Mouse (Mus musculus) forebrain, postnatal 0 days (tissue): ENCODE measurements at regions not wholly inside any gene's neighbourhood (a gene's known extent, or its start where the extent isn't known, plus 50 kb on each side); places are given as distances from the start of the nearest gene placed in this dataset.
A peak's percentile ranks its signal among the peaks of the same experiment; 100 is the strongest.

Experiments used
- ATAC-seq: fragments of 200-750 bp; cut with Nextera tagmentation; 2 replicates; pipeline ENCODE4 v1.8.0; 2017; ENCODE audit warnings: mild to moderate bottlenecking, moderate library complexity
- DNase-seq: peaks from one replicate; pipeline ENCODE4 v3.0.0-alpha.2; 2015
- H3K27ac ChIP-seq: fragments of 300-500 bp; sonication (generic); 2 replicates; pipeline ENCODE4 v1.5.1; 2014; ENCODE audit warnings: low read depth, mild to moderate bottlenecking, antibody characterized with exemption, low read length, moderate library complexity, mixed read lengths
- H3K27me3 ChIP-seq: fragments of 300-500 bp; sonication (generic); 2 replicates; pipeline ENCODE4 v1.6.1; 2014; ENCODE audit warnings: mild to moderate bottlenecking, low read length, mixed read lengths; ENCODE audit not compliant: insufficient read depth
- H3K36me3 ChIP-seq: fragments of 300-500 bp; sonication (generic); 2 replicates; pipeline ENCODE4 v1.6.1; 2014; ENCODE audit warnings: mild to moderate bottlenecking, moderate library complexity; ENCODE audit not compliant: insufficient read depth
- H3K4me1 ChIP-seq: fragments of 300-500 bp; sonication (generic); 2 replicates; pipeline ENCODE4 v1.6.1; 2014; ENCODE audit warnings: antibody characterized with exemption; ENCODE audit not compliant: insufficient read depth
- H3K4me2 ChIP-seq: fragments of 300-500 bp; sonication (generic); 2 replicates; pipeline ENCODE4 v1.6.1; 2014; ENCODE audit warnings: low read depth, mild to moderate bottlenecking, moderate library complexity
- H3K4me3 ChIP-seq: fragments of 300-500 bp; sonication (generic); 2 replicates; pipeline ENCODE4 v1.5.1; 2014; ENCODE audit warnings: low read depth, low read length, mixed read lengths
- H3K9ac ChIP-seq: fragments of 300-500 bp; sonication (generic); 2 replicates; pipeline ENCODE4 v1.6.1; 2014; ENCODE audit warnings: mild to moderate bottlenecking
- H3K9me3 ChIP-seq: fragments of 300-500 bp; sonication (generic); 2 replicates; pipeline ENCODE4 v1.6.1; 2016; ENCODE audit warnings: low read length
- CTCF ChIP-seq: sonication (generic); IDR thresholded peaks from 2 replicates; pipeline ENCODE4 v1.5.1; 2016; ENCODE audit warnings: antibody characterized with exemption, control low read depth, low read depth
- WGBS: fragments of 180-500 bp; shearing (Covaris S2); extraction: QIAGEN DNeasy Blood & Tissue Kit; methylation state at CpG from one replicate; pipeline ENCODE4 v1.1.7; 2014; 5-methylcytosine and 5-hydroxymethylcytosine counted together

GRCm38 (mm10) chr8:29460119-29460518 is 2012.6 kb downstream of the Poteg start:
- no peaks in the 10 kb centered on the region for H3K27me3 ChIP-seq
- 17% methylated on average over 1 of the region's 1 CpGs for WGBS
- no peaks in the 10 kb centered on the region for H3K9me3 ChIP-seq
- H3K4me3 ChIP-seq: no peak overlapping the region
- H3K27ac ChIP-seq: no peak overlapping the region
- H3K4me2 ChIP-seq: no peak overlapping the region
- DNase-seq (peak; percentile 5), ATAC-seq (peak; percentile 48; the same call in 1 of the 2 replicates)
- H3K4me1 ChIP-seq: no peaks in the 10 kb centered on the region
- H3K9ac ChIP-seq: no peak overlapping the region
- no peak for TF ChIP-seq CTCF
- H3K36me3 ChIP-seq: no peaks in the 10 kb centered on the region

- no peak for TF ChIP-seq CTCF
- ATAC-seq (peak; percentile 50; the same call in 1 of the 2 replicates), DNase-seq (peak; percentile 19)
- 71% methylated on average over 2 of the region's 2 CpGs for WGBS
- Histone ChIP-seq H3K36me3 (no peaks in the 10 kb centered on the region), H3K9ac (no peak overlapping the region), H3K27ac (no peak overlapping the region), H3K4me1 (no peaks in the 10 kb centered on the region), H3K4me3 (no peak overlapping the region), H3K9me3 (no peaks in the 10 kb centered on the region), H3K4me2 (no peak overlapping the region), H3K27me3 (no peaks in the 10 kb centered on the region)
These were observed 2045.5 kb downstream of the Poteg start for GRCm38 (mm10) chr8:29492931-29493330.

GRCm38 (mm10) chr8:29527327-29527726 is 2079.9 kb downstream of the Poteg start:
- no peak overlapping the region for H3K27ac ChIP-seq
- 55% methylated on average over 1 of the region's 1 CpGs for WGBS
- H3K9me3 ChIP-seq: no peaks in the 10 kb centered on the region
- H3K9ac ChIP-seq: no peak overlapping the region
- H3K27me3 ChIP-seq: no peaks in the 10 kb centered on the region
- peak; percentile 54; the same call in 1 of the 2 replicates for ATAC-seq
- no peak for TF ChIP-seq CTCF
- H3K4me1 ChIP-seq: no peaks in the 10 kb centered on the region
- H3K4me3 ChIP-seq: no peak overlapping the region
- H3K4me2 ChIP-seq: no peak overlapping the region
- no peaks in the 10 kb centered on the region for H3K36me3 ChIP-seq
- DNase-seq: no peak

- no peaks in the 10 kb centered on the region for H3K27me3 ChIP-seq
- ATAC-seq (no peak), DNase-seq (no peak)
- H3K4me1 ChIP-seq: no peaks in the 10 kb centered on the region
- no peak overlapping the region for H3K27ac ChIP-seq
- H3K9ac ChIP-seq: no peak overlapping the region
- no peaks in the 10 kb centered on the region for H3K9me3 ChIP-seq
- no peaks in the 10 kb centered on the region for H3K36me3 ChIP-seq
- H3K4me2 ChIP-seq: no peak overlapping the region
- WGBS: 68% methylated on average over 4 of the region's 4 CpGs
- no peak for TF ChIP-seq CTCF
- H3K4me3 ChIP-seq: no peak overlapping the region
These were observed 2084.1 kb downstream of the Poteg start for GRCm38 (mm10) chr8:29531565-29531964.

GRCm38 (mm10) chr8:29538016-29538415 is 2090.5 kb downstream of the Poteg start:
- H3K27me3 ChIP-seq: no peaks in the 10 kb centered on the region
- no peak overlapping the region for H3K27ac ChIP-seq
- no peak overlapping the region for H3K4me3 ChIP-seq
- H3K36me3 ChIP-seq: no peaks in the 10 kb centered on the region
- 85% methylated on average over 2 of the region's 2 CpGs for WGBS
- no peaks in the 10 kb centered on the region for H3K4me1 ChIP-seq
- ATAC-seq (no peak), DNase-seq (no peak)
- no peak overlapping the region for H3K4me2 ChIP-seq
- no peak for TF ChIP-seq CTCF
- H3K9me3 ChIP-seq: no peaks in the 10 kb centered on the region
- H3K9ac ChIP-seq: no peak overlapping the region

GRCm38 (mm10) chr8:29539856-29540255 is 2092.4 kb downstream of the Poteg start:
- Histone ChIP-seq H3K9me3 (no peaks in the 10 kb centered on the region), H3K27me3 (no peaks in the 10 kb centered on the region), H3K4me1 (no peaks in the 10 kb centered on the region), H3K4me3 (no peak overlapping the region), H3K36me3 (no peaks in the 10 kb centered on the region), H3K9ac (no peak overlapping the region), H3K4me2 (no peak overlapping the region), H3K27ac (no peak overlapping the region)
- DNase-seq: no peak
- ATAC-seq: no peak
- no peak for TF ChIP-seq CTCF
- 74% methylated on average over 3 of the region's 3 CpGs for WGBS

- TF ChIP-seq CTCF: no peak
- DNase-seq: peak; percentile 18
These were observed 2096.7 kb downstream of the Poteg start for GRCm38 (mm10) chr8:29544142-29544541.

More at GRCm38 (mm10) chr8:29544142-29544541, 2096.7 kb downstream of the Poteg start:
- H3K4me2 ChIP-seq: no peak overlapping the region
- H3K36me3 ChIP-seq: no peaks in the 10 kb centered on the region
- H3K27me3 ChIP-seq: no peaks in the 10 kb centered on the region
- H3K4me3 ChIP-seq: no peak overlapping the region
- H3K9ac ChIP-seq: no peak overlapping the region; the same call in 1 of the 2 replicates
- ATAC-seq: peak; percentile 64; the same call in 1 of the 2 replicates
- no peak overlapping the region for H3K27ac ChIP-seq
- no peaks in the 10 kb centered on the region for H3K9me3 ChIP-seq
- 12% methylated on average over 5 of the region's 5 CpGs for WGBS
- no peaks in the 10 kb centered on the region for H3K4me1 ChIP-seq
